Mouse (Mus musculus): ENCODE results near the gene 9230112D13Rik. TPM values are rescaled to one million over a fixed set of nuclear protein-coding genes. Genes with fewer than 3 reads are reported as not detected.
A peak's percentile ranks its signal among the peaks of the same experiment; 100 is the strongest.

9230112D13Rik gene
- polyA plus RNA-seq, 1 experiment, result not detected

DNA sequence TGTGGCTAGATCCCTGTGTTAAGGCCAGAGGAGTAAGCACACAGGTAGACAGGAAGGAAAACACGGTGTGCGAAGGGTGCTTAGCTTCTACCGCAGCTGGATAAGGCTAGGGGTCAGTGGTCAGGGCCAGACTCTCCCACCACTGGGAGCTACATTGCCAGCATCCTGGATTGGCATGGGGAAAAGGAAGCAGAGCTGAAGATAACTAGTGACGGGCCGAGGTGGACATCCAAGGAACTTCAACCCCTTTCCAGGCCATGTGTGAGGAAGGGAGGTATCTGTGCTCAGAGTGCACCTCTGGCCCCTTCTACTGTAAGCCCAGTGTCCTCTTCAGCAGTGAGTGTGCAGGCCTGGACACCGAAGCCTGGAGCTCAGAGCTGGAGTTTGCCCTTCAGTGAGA, 30.9 kb upstream of the 9230112D13Rik start:
- no peak overlapping the region for H3K27ac ChIP-seq (ENCODE audit: insufficient read depth, low read length)
- no peak overlapping the region for H3K4me3 ChIP-seq (replicated peaks; ENCODE audit: insufficient read depth, low read depth, low read length)
- 80% methylated on average over 6 of the region's 6 CpGs for WGBS
- H3K4me1 ChIP-seq (ENCODE audit: control insufficient read depth, insufficient read depth, low read length), result no peaks in the 10 kb centered on the region; the same call in 1 of the 2 replicates
- TF ChIP-seq POLR2A (IDR thresholded peaks at IDR 0.05; ENCODE audit: borderline replicate concordance, insufficient read depth, low read length) (no peak), CTCF (IDR thresholded peaks at IDR 0.05; ENCODE audit: borderline replicate concordance, insufficient read depth, low read depth, low read length) (no peak)
- DNase-seq, result no peak
- no peaks in the 10 kb centered on the region for H3K27me3 ChIP-seq (ENCODE audit: control insufficient read depth, insufficient read depth, low read length)

DNA sequence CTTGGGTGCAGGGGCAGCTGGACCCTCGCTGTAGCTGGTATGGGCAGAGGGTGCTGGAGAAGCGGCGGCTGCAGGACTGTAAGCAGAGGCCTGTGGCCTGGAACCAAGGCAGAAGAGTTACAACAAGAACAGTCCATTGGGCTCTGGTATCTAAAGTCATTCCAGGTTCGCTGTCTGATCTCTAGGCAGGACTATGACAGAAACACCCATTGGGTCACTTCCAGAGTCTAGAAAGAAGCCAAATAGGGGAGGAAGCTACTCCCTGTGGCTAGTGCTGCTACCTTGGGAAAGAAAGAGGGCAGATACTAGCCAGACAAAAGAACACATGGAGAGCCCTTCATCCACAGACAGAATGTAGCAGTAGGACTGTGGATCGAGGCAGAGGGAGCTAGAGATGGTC, 29.6 kb upstream of the 9230112D13Rik start:
- no peak overlapping the region for H3K27ac ChIP-seq (ENCODE audit: insufficient read depth, low read length)
- H3K4me3 ChIP-seq (replicated peaks; ENCODE audit: insufficient read depth, low read depth, low read length), result no peak overlapping the region
- 89% methylated on average over 5 of the region's 5 CpGs for WGBS
- no peak for DNase-seq
- H3K27me3 ChIP-seq (ENCODE audit: control insufficient read depth, insufficient read depth, low read length), result no peaks in the 10 kb centered on the region
- TF ChIP-seq CTCF (IDR thresholded peaks at IDR 0.05; ENCODE audit: borderline replicate concordance, insufficient read depth, low read depth, low read length) (no peak), POLR2A (IDR thresholded peaks at IDR 0.05; ENCODE audit: borderline replicate concordance, insufficient read depth, low read length) (no peak)
- H3K4me1 ChIP-seq (ENCODE audit: control insufficient read depth, insufficient read depth, low read length), result no peaks in the 10 kb centered on the region; the same call in 1 of the 2 replicates

DNA sequence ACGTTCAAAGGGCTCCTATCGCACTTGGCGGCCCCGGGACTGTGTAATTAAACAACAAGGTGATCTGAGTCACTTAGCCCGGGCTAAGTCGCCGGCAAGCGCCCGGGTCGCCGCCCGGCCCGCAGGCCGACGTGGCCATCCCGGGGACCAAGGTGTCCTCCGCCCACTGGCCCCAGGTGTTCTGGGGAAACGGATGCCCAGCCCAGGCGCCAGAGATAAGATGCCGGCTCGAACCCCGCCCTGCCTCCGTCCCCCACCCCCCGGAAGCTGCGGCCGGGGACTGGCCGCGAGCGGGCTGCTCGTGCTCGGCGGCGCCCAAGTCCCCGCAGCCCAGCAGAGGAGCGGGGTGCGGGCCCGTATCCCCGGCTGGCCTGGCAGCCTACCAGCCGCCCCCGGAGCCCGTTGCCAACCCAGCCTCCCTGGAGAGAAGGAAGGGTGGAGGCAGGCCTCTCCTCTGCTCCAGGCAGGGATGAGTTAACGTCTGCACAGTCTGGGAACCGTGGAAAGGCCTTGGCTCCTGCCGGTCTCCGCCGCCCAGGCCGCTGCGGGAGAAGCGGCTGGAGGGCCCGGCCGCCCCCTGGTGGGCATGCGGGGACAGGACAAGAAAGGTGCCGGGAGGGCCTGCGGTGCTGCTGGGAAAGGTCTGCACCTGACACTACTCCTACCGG, 26.5 kb upstream of the 9230112D13Rik start:
- H3K4me1 ChIP-seq (ENCODE audit: control insufficient read depth, insufficient read depth, low read length), result no peaks in the 10 kb centered on the region; the same call in 1 of the 2 replicates
- H3K27me3 ChIP-seq (ENCODE audit: control insufficient read depth, insufficient read depth, low read length), result no peaks in the 10 kb centered on the region
- 1% methylated on average over 55 of the region's 55 CpGs for WGBS
- peak; percentile 87 to 90 for DNase-seq
- H3K27ac ChIP-seq (ENCODE audit: insufficient read depth, low read length), result peak overlapping the region; percentile 88
- peak overlapping the region; percentile 79 for H3K4me3 ChIP-seq (replicated peaks; ENCODE audit: insufficient read depth, low read depth, low read length)
- TF ChIP-seq POLR2A (IDR thresholded peaks at IDR 0.05; ENCODE audit: borderline replicate concordance, insufficient read depth, low read length), result no peak
- TF ChIP-seq CTCF (IDR thresholded peaks at IDR 0.05; ENCODE audit: borderline replicate concordance, insufficient read depth, low read depth, low read length), result peak; percentile 67

DNA sequence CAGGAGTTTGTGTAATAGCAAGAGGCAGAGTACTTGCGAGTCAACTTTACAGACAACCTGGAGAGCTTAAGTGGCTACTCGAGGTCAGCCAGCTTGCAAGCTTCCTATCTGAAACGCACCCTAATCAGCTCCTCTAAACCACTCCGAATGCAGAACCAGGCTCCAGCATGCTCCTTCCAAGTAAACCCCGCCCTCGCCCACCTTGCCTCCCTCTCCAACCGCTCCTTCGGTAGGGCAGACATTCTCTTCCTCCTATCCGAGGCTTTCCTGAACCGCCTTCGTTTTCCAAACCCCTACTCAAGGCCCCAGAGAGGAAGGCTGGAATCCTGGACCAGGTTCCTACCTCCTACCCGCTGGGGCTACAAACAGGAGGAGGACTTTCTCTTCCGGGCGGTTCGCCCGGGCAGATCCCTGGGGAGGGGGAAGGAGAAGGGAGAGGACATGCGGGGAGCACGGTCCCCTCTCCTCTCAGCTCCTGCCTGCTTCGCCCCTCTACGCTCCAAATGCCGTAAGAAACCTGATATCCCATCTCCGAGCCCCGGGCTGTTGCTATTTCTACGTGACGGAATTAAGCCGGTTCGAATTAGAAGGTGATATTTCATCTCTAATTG, 25.9 kb upstream of the 9230112D13Rik start:
- WGBS, result under 1% methylated on average over 27 of the region's 27 CpGs
- no peak for TF ChIP-seq CTCF (IDR thresholded peaks at IDR 0.05; ENCODE audit: borderline replicate concordance, insufficient read depth, low read depth, low read length)
- peak; percentile 50; the same call in 1 of the 2 replicates for TF ChIP-seq POLR2A (IDR thresholded peaks at IDR 0.05; ENCODE audit: borderline replicate concordance, insufficient read depth, low read length)

DNA sequence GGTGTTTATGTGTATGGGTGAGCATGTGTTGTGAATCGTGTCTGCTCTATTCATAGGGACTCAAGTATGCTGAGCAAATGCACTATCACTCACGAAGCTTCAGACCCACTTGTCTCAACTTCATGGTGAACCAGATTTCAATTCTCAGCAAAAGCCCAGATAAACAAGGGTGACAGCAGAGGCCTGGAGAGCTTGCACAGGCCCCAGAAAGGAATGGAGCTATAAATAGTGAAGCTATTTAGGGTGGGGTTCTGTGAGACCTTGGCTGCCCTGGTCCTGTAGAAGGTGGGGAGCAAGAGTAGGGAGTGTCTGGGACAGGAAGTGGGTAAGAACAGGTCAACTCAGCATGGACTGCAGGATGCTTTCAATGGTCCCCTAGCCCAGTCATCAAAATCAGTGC, 21.9 kb upstream of the 9230112D13Rik start:
- 86% methylated on average over 2 of the region's 2 CpGs for WGBS

More for the DNA sequence above, 25.9 kb upstream of the 9230112D13Rik start:
- Histone ChIP-seq H3K27me3 (ENCODE audit: control insufficient read depth, insufficient read depth, low read length) (no peaks in the 10 kb centered on the region), H3K4me1 (ENCODE audit: control insufficient read depth, insufficient read depth, low read length) (no peaks in the 10 kb centered on the region; the same call in 1 of the 2 replicates), H3K4me3 (replicated peaks; ENCODE audit: insufficient read depth, low read depth, low read length) (peak overlapping the region; percentile 79), H3K27ac (ENCODE audit: insufficient read depth, low read length) (peak overlapping the region; percentile 88)
- peak; percentile 60 to 74 for DNase-seq

DNA sequence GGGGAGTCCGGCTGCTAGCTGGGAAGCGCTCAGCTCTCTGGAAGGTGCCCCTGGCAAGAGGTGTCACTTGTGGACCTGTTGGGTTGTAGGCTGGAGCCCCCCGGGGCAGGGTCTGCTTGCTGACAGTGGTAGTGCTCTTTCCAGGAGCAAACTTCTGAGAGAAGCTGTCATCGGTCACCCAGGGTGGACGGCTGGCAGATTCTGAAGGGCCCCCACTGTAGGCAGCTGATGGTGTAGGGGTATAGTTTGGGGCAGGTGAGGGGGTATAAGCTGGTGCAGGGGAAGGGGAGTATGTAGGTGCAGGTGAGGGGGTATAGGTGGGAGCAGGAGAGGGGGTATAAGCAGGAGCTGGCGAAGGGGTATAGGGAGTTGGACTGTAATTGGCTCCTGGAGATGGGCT, 21.4 kb upstream of the 9230112D13Rik start:
- TF ChIP-seq POLR2A (IDR thresholded peaks at IDR 0.05; ENCODE audit: borderline replicate concordance, insufficient read depth, low read length) (no peak), CTCF (IDR thresholded peaks at IDR 0.05; ENCODE audit: borderline replicate concordance, insufficient read depth, low read depth, low read length) (no peak)
- WGBS, result 83% methylated on average over 6 of the region's 6 CpGs

More for the DNA sequence above, 21.9 kb upstream of the 9230112D13Rik start:
- no peak for DNase-seq
- Histone ChIP-seq H3K27me3 (ENCODE audit: control insufficient read depth, insufficient read depth, low read length) (no peaks in the 10 kb centered on the region), H3K4me3 (replicated peaks; ENCODE audit: insufficient read depth, low read depth, low read length) (no peak overlapping the region), H3K4me1 (ENCODE audit: control insufficient read depth, insufficient read depth, low read length) (no peaks in the 10 kb centered on the region), H3K27ac (ENCODE audit: insufficient read depth, low read length) (no peak overlapping the region)
- no peak for TF ChIP-seq CTCF (IDR thresholded peaks at IDR 0.05; ENCODE audit: borderline replicate concordance, insufficient read depth, low read depth, low read length)
- TF ChIP-seq POLR2A (IDR thresholded peaks at IDR 0.05; ENCODE audit: borderline replicate concordance, insufficient read depth, low read length), result no peak

DNA sequence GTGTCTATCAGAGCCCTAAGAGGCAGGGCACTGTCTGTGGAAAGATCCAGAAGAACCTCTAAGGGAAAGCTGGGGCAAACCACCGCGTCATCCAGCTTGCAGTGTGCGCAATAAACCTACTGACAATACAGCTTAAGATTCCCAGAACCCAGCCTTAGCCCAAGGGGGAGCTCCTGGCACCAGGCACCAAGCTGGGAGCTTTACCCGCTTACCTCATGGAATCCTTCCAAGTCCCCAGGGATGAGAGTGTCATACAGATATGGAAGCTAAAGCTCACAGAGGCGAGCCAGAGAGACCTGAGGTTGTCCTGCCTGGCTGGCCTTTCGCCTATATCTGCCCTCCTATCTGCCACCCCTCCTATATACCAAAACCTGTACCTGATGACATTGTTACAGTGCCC, 21.0 kb upstream of the 9230112D13Rik start:
- WGBS, result 73% methylated on average over 6 of the region's 6 CpGs
- Histone ChIP-seq H3K27ac (ENCODE audit: insufficient read depth, low read length) (no peak overlapping the region), H3K27me3 (ENCODE audit: control insufficient read depth, insufficient read depth, low read length) (no peaks in the 10 kb centered on the region), H3K4me1 (ENCODE audit: control insufficient read depth, insufficient read depth, low read length) (no peaks in the 10 kb centered on the region), H3K4me3 (replicated peaks; ENCODE audit: insufficient read depth, low read depth, low read length) (no peak overlapping the region)
- TF ChIP-seq POLR2A (IDR thresholded peaks at IDR 0.05; ENCODE audit: borderline replicate concordance, insufficient read depth, low read length) (no peak), CTCF (IDR thresholded peaks at IDR 0.05; ENCODE audit: borderline replicate concordance, insufficient read depth, low read depth, low read length) (no peak)
- DNase-seq, result no peak

More for the DNA sequence above, 21.4 kb upstream of the 9230112D13Rik start:
- Histone ChIP-seq H3K4me3 (replicated peaks; ENCODE audit: insufficient read depth, low read depth, low read length) (no peak overlapping the region), H3K27ac (ENCODE audit: insufficient read depth, low read length) (no peak overlapping the region), H3K27me3 (ENCODE audit: control insufficient read depth, insufficient read depth, low read length) (no peaks in the 10 kb centered on the region), H3K4me1 (ENCODE audit: control insufficient read depth, insufficient read depth, low read length) (no peaks in the 10 kb centered on the region)
- DNase-seq, result no peak

DNA sequence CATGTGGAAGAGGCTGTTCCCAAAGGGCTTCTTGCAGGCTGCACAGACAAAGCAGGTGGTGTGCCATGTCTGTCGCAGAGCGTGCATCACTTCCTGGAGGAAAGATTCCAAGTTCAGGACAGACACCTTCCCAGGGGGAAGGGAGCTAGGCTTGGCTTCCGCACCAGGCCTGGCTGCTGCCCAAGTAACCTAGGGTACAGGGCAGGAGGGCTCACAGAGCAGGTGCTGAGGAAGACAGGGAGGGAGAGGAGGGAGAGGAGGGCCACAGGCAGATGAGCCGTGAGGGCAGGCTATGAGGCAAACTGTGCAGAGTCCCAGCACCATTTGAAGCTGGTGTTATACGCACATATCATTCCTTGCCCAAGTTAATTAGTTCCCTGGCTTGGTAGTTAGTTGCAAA, 19.3 kb upstream of the 9230112D13Rik start:
- Histone ChIP-seq H3K27me3 (ENCODE audit: control insufficient read depth, insufficient read depth, low read length) (no peaks in the 10 kb centered on the region), H3K27ac (ENCODE audit: insufficient read depth, low read length) (no peak overlapping the region), H3K4me3 (replicated peaks; ENCODE audit: insufficient read depth, low read depth, low read length) (no peak overlapping the region), H3K4me1 (ENCODE audit: control insufficient read depth, insufficient read depth, low read length) (no peaks in the 10 kb centered on the region)
- DNase-seq, result no peak
- 32% methylated on average over 5 of the region's 5 CpGs for WGBS
- TF ChIP-seq POLR2A (IDR thresholded peaks at IDR 0.05; ENCODE audit: borderline replicate concordance, insufficient read depth, low read length) (no peak), CTCF (IDR thresholded peaks at IDR 0.05; ENCODE audit: borderline replicate concordance, insufficient read depth, low read depth, low read length) (no peak)

Measured in cerebellum, adult 2 months (tissue).